Mouse (Mus musculus): Measurements from ENCODE around the gene Cd300ld3. TPM values are rescaled to one million over a fixed set of nuclear protein-coding genes. Genes with fewer than 3 reads are reported as not detected.
A peak's percentile ranks its signal among the peaks of the same experiment; 100 is the strongest.

Gene Cd300ld3
- polyA plus RNA-seq, 1 experiment from 2014 or later, result not detected

DNA sequence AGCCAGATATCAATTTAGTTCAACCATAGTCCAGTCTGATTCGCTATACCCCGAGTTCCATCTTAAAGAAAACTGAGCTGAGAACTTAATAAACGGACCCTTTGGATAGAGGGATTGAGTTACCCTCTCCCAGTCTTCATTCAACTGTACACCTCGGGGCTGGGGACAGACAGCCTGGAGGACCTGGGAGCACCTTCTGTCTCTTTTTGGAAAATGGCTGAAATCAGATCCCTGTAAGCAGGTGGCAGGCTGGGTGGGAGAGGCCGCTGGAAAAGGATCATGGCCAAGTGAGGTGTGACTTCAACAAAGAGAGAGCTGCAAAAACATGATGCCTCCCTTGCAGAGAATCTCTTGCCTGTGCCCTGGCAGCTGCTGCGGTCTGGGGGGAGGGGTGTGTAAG, 34.0 kb upstream of the Cd300ld3 start:
- Histone ChIP-seq H3K9ac (replicated peaks; ENCODE audit: low read length) (no peak overlapping the region), H3K4me1 (ENCODE audit: control insufficient read depth, insufficient read depth, low read length) (peaks cover 10% of the 10 kb centered on the region; the same call in 1 of the 2 replicates), H3K27me3 (ENCODE audit: control insufficient read depth, insufficient read depth, low read length) (no peaks in the 10 kb centered on the region), H3K4me3 (replicated peaks; ENCODE audit: low read depth, low read length) (no peak overlapping the region), H3K36me3 (ENCODE audit: control insufficient read depth, insufficient read depth, low read length) (no peaks in the 10 kb centered on the region), H3K4me2 (ENCODE audit: low read length) (no peak overlapping the region), H3K9me3 (ENCODE audit: control insufficient read depth, low read length) (no peaks in the 10 kb centered on the region), H3K27ac (replicated peaks; ENCODE audit: low read depth, low read length) (no peak overlapping the region)
- ATAC-seq (ENCODE audit: low FRiP score, low TSS enrichment) (no peak), DNase-seq (no peak)
- 80% methylated on average over 6 of the region's 6 CpGs for WGBS

GRCm38 (mm10) chr11:115081373-115081772, 33.2 kb upstream of the Cd300ld3 start:
- H3K27ac ChIP-seq (replicated peaks; ENCODE audit: low read depth, low read length), result no peak overlapping the region
- H3K9ac ChIP-seq (replicated peaks; ENCODE audit: low read length), result no peak overlapping the region
- peaks cover 10% of the 10 kb centered on the region; the same call in 1 of the 2 replicates for H3K4me1 ChIP-seq (ENCODE audit: control insufficient read depth, insufficient read depth, low read length)
- H3K4me2 ChIP-seq (ENCODE audit: low read length), result no peak overlapping the region
- ATAC-seq (ENCODE audit: low FRiP score, low TSS enrichment), result no peak
- no peak for DNase-seq
- no peak overlapping the region for H3K4me3 ChIP-seq (replicated peaks; ENCODE audit: low read depth, low read length)
- H3K9me3 ChIP-seq (ENCODE audit: control insufficient read depth, low read length), result no peaks in the 10 kb centered on the region
- H3K27me3 ChIP-seq (ENCODE audit: control insufficient read depth, insufficient read depth, low read length), result no peaks in the 10 kb centered on the region
- no peaks in the 10 kb centered on the region for H3K36me3 ChIP-seq (ENCODE audit: control insufficient read depth, insufficient read depth, low read length)
- 65% methylated on average over 3 of the region's 3 CpGs for WGBS

GRCm38 (mm10) chr11:115080886-115081285, 32.7 kb upstream of the Cd300ld3 start:
- Histone ChIP-seq H3K4me3 (replicated peaks; ENCODE audit: low read depth, low read length) (no peak overlapping the region), H3K9ac (replicated peaks; ENCODE audit: low read length) (no peak overlapping the region), H3K9me3 (ENCODE audit: control insufficient read depth, low read length) (no peaks in the 10 kb centered on the region), H3K36me3 (ENCODE audit: control insufficient read depth, insufficient read depth, low read length) (no peaks in the 10 kb centered on the region), H3K4me2 (ENCODE audit: low read length) (no peak overlapping the region), H3K27ac (replicated peaks; ENCODE audit: low read depth, low read length) (no peak overlapping the region), H3K4me1 (ENCODE audit: control insufficient read depth, insufficient read depth, low read length) (peaks cover 10% of the 10 kb centered on the region; the same call in 1 of the 2 replicates), H3K27me3 (ENCODE audit: control insufficient read depth, insufficient read depth, low read length) (no peaks in the 10 kb centered on the region)
- DNase-seq, result peak; percentile 84
- 38% methylated on average over 13 of the region's 13 CpGs for WGBS
- ATAC-seq (ENCODE audit: low FRiP score, low TSS enrichment), result no peak

DNA sequence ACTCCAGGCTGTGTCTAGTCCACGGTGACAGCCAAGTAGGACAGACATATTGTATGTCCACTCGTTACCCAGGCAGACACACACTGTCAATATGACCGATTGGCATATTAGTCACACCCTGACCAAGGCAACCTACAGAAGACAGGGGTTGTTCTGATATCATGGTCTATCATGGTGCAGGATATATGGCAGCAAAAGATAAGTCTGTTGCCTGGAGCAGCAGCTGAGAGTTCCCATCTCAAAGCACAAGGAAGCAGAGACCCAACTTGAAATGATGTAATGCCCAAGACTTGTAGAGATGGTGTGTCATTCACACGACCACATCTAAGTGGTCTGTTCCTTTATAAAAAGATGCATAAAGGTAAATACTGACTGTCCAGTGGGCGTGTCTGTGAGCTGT, 30.5 kb upstream of the Cd300ld3 start:
- Histone ChIP-seq H3K9me3 (ENCODE audit: control insufficient read depth, low read length) (no peaks in the 10 kb centered on the region), H3K9ac (replicated peaks; ENCODE audit: low read length) (no peak overlapping the region), H3K27me3 (ENCODE audit: control insufficient read depth, insufficient read depth, low read length) (no peaks in the 10 kb centered on the region), H3K4me1 (ENCODE audit: control insufficient read depth, insufficient read depth, low read length) (0 out of 2 replicates have a peak, but pooled peaks cover under 1% of the 10 kb centered on the region), H3K36me3 (ENCODE audit: control insufficient read depth, insufficient read depth, low read length) (no peaks in the 10 kb centered on the region), H3K4me3 (replicated peaks; ENCODE audit: low read depth, low read length) (no peak overlapping the region), H3K4me2 (ENCODE audit: low read length) (no peak overlapping the region), H3K27ac (replicated peaks; ENCODE audit: low read depth, low read length) (no peak overlapping the region)
- 86% methylated on average over 5 of the region's 5 CpGs for WGBS
- DNase-seq (no peak), ATAC-seq (ENCODE audit: low FRiP score, low TSS enrichment) (no peak)

DNA sequence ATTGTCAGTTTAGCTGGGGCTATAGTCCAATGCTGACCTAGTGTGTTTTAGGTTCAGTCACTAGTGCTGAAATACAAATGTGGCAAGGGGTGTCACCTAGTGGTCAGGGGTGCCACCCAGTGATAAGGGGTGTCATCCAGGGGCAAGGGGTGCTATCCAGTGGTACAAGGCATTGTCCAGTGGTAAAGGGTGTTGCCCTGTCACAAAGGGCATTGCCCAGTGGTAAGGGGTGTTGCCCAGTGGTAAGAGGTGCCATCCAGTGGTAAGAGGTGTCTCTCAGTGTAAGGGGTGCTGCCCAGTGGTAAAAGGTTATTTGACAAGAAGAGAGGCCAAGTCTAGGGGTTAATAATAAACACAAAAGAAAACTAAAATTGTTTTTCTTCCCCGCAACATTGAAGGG, 29.2 kb upstream of the Cd300ld3 start:
- 88% methylated on average over 1 of the region's 1 CpGs for WGBS
- DNase-seq (no peak), ATAC-seq (ENCODE audit: low FRiP score, low TSS enrichment) (no peak)
- Histone ChIP-seq H3K27ac (replicated peaks; ENCODE audit: low read depth, low read length) (no peak overlapping the region), H3K9ac (replicated peaks; ENCODE audit: low read length) (no peak overlapping the region), H3K4me1 (ENCODE audit: control insufficient read depth, insufficient read depth, low read length) (no peaks in the 10 kb centered on the region), H3K4me3 (replicated peaks; ENCODE audit: low read depth, low read length) (no peak overlapping the region), H3K27me3 (ENCODE audit: control insufficient read depth, insufficient read depth, low read length) (no peaks in the 10 kb centered on the region), H3K9me3 (ENCODE audit: control insufficient read depth, low read length) (no peaks in the 10 kb centered on the region), H3K4me2 (ENCODE audit: low read length) (no peak overlapping the region), H3K36me3 (ENCODE audit: control insufficient read depth, insufficient read depth, low read length) (no peaks in the 10 kb centered on the region)

DNA sequence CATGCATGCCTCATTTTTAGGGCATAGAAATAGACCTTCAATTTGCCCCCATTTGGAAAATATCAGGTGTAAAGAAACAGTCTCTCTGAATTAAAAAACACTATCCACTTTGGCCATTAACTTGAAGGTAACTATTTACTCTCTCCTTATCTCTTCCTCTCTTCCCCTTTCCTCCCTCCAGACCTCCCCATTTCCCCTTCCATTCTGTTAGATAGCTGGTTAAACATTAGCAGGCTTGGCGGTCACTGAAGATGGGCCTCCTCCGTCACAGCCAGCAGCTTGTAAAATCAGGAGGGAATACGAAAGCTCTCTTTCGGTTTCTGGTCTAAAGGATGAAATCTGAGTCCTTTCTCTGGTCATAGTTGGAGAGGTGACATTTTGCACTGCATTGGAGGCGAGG, 27.6 kb upstream of the Cd300ld3 start:
- no peaks in the 10 kb centered on the region for H3K9me3 ChIP-seq (ENCODE audit: control insufficient read depth, low read length)
- H3K4me3 ChIP-seq (replicated peaks; ENCODE audit: low read depth, low read length), result no peak overlapping the region
- no peak overlapping the region for H3K4me2 ChIP-seq (ENCODE audit: low read length)
- no peak overlapping the region for H3K9ac ChIP-seq (replicated peaks; ENCODE audit: low read length)
- H3K27ac ChIP-seq (replicated peaks; ENCODE audit: low read depth, low read length), result no peak overlapping the region
- ATAC-seq (ENCODE audit: low FRiP score, low TSS enrichment) (no peak), DNase-seq (no peak)
- WGBS, result 80% methylated on average over 5 of the region's 5 CpGs
- peaks cover 2% of the 10 kb centered on the region; the same call in 1 of the 2 replicates for H3K4me1 ChIP-seq (ENCODE audit: control insufficient read depth, insufficient read depth, low read length)
- no peaks in the 10 kb centered on the region for H3K27me3 ChIP-seq (ENCODE audit: control insufficient read depth, insufficient read depth, low read length)
- H3K36me3 ChIP-seq (ENCODE audit: control insufficient read depth, insufficient read depth, low read length), result no peaks in the 10 kb centered on the region

DNA sequence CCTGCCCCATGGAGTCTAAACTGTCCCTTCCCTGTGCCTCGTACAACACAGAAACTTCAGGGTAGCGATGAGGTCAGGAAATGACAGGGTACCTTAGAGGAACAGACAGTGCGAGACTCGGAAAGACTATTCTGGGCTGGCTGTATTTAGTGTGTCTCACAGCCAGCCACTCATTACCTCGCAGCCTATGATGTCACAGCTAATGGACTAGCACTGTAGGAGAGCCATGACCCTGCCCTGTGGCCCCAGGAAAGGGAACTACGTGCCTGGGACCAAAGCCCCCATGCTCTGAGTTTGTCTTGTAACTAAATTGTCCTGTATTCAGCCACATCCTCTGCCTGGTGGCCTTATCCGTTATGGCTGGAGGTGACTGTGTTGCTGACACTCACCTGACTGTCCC, 27.2 kb upstream of the Cd300ld3 start:
- H3K36me3 ChIP-seq (ENCODE audit: control insufficient read depth, insufficient read depth, low read length), result no peaks in the 10 kb centered on the region
- peaks cover 3% of the 10 kb centered on the region; the same call in 1 of the 2 replicates for H3K27me3 ChIP-seq (ENCODE audit: control insufficient read depth, insufficient read depth, low read length)
- no peak overlapping the region for H3K4me3 ChIP-seq (replicated peaks; ENCODE audit: low read depth, low read length)
- no peak overlapping the region for H3K4me2 ChIP-seq (ENCODE audit: low read length)
- no peak overlapping the region for H3K27ac ChIP-seq (replicated peaks; ENCODE audit: low read depth, low read length)
- DNase-seq, result no peak
- H3K9me3 ChIP-seq (ENCODE audit: control insufficient read depth, low read length), result no peaks in the 10 kb centered on the region
- no peak for ATAC-seq (ENCODE audit: low FRiP score, low TSS enrichment)
- H3K9ac ChIP-seq (replicated peaks; ENCODE audit: low read length), result no peak overlapping the region
- H3K4me1 ChIP-seq (ENCODE audit: control insufficient read depth, insufficient read depth, low read length), result peaks cover 2% of the 10 kb centered on the region; the same call in 1 of the 2 replicates
- 88% methylated on average over 7 of the region's 7 CpGs for WGBS

- H3K4me1 ChIP-seq (ENCODE audit: control insufficient read depth, insufficient read depth, low read length), result peaks cover 2% of the 10 kb centered on the region; the same call in 1 of the 2 replicates
- H3K9ac ChIP-seq (replicated peaks; ENCODE audit: low read length), result no peak overlapping the region
- H3K4me3 ChIP-seq (replicated peaks; ENCODE audit: low read depth, low read length), result no peak overlapping the region
- ATAC-seq (ENCODE audit: low FRiP score, low TSS enrichment) (no peak), DNase-seq (no peak)
- peaks cover 4% of the 10 kb centered on the region; the same call in 1 of the 2 replicates for H3K27me3 ChIP-seq (ENCODE audit: control insufficient read depth, insufficient read depth, low read length)
- no peaks in the 10 kb centered on the region for H3K36me3 ChIP-seq (ENCODE audit: control insufficient read depth, insufficient read depth, low read length)
- H3K27ac ChIP-seq (replicated peaks; ENCODE audit: low read depth, low read length), result no peak overlapping the region
- H3K4me2 ChIP-seq (ENCODE audit: low read length), result no peak overlapping the region
- WGBS, result 59% methylated on average over 5 of the region's 5 CpGs
- no peaks in the 10 kb centered on the region for H3K9me3 ChIP-seq (ENCODE audit: control insufficient read depth, low read length)
Measured at GRCm38 (mm10) chr11:115073002-115073401, 24.8 kb upstream of the Cd300ld3 start.

GRCm38 (mm10) chr11:115071631-115072294, 23.6 kb upstream of the Cd300ld3 start:
- Histone ChIP-seq H3K36me3 (ENCODE audit: control insufficient read depth, insufficient read depth, low read length) (no peaks in the 10 kb centered on the region), H3K27ac (replicated peaks; ENCODE audit: low read depth, low read length) (no peak overlapping the region), H3K4me3 (replicated peaks; ENCODE audit: low read depth, low read length) (no peak overlapping the region), H3K4me2 (ENCODE audit: low read length) (peak overlapping the region; percentile 35), H3K9me3 (ENCODE audit: control insufficient read depth, low read length) (no peaks in the 10 kb centered on the region), H3K27me3 (ENCODE audit: control insufficient read depth, insufficient read depth, low read length) (peaks cover 4% of the 10 kb centered on the region; the same call in 1 of the 2 replicates), H3K9ac (replicated peaks; ENCODE audit: low read length) (no peak overlapping the region), H3K4me1 (ENCODE audit: control insufficient read depth, insufficient read depth, low read length) (peaks cover 2% of the 10 kb centered on the region; the same call in 1 of the 2 replicates)
- whole genome bisulfite sequencing, result 13% methylated on average over 14 of the region's 14 CpGs
- ATAC-seq (ENCODE audit: low FRiP score, low TSS enrichment) (no peak), DNase-seq (no peak)

Data from midbrain, embryonic 14.5 days (tissue).